Mouse (Mus musculus) mouse trophoblast stem cell (cell line): Measurements from ENCODE around the gene Asap2.

Experiments
- in situ Hi-C, 2 experiments: fragments of 300-500 bp; cut with MseI, MboI; formaldehyde crosslinking; loops; 2 replicates in 1 of 2; 3 replicates in 1 of 2; pipeline ENCODE4 v1.15.1; 2025

The Asap2 gene

GRCm38 (mm10) chr12:21208172-21208795, 218.0 kb downstream of the Asap2 start:
- in situ Hi-C loops = no loop called here

GRCm38 (mm10) chr12:21209273-21209672, 219.0 kb downstream of the Asap2 start:
- in situ Hi-C loops = no loop called here

- in situ Hi-C loops = no loop called here
Observed at GRCm38 (mm10) chr12:21212876-21213275, 222.6 kb downstream of the Asap2 start.

GRCm38 (mm10) chr12:21214551-21215165, 224.4 kb downstream of the Asap2 start:
- in situ Hi-C loops = no loop called here

GRCm38 (mm10) chr12:21217776-21218444, 227.7 kb downstream of the Asap2 start:
- in situ Hi-C loops = no loop called here

- in situ Hi-C loops = no loop called here
Observed at GRCm38 (mm10) chr12:21220596-21220995, 230.3 kb downstream of the Asap2 start.

- in situ Hi-C loops = no loop called here
Observed at GRCm38 (mm10) chr12:21223923-21224322, 233.7 kb downstream of the Asap2 start.

- in situ Hi-C loops = no loop called here
Observed at GRCm38 (mm10) chr12:21225358-21225757, 235.1 kb downstream of the Asap2 start.

GRCm38 (mm10) chr12:21226316-21226715, 236.1 kb downstream of the Asap2 start:
- in situ Hi-C loops = no loop called here

- in situ Hi-C loops = no loop called here
Observed at GRCm38 (mm10) chr12:21227076-21227980, 237.1 kb downstream of the Asap2 start.

GRCm38 (mm10) chr12:21228650-21229049, 238.4 kb downstream of the Asap2 start:
- in situ Hi-C loops = no loop called here

- in situ Hi-C loops = no loop called here
Observed at GRCm38 (mm10) chr12:21229076-21229918, 239.0 kb downstream of the Asap2 start.

GRCm38 (mm10) chr12:21233727-21234126, 243.5 kb downstream of the Asap2 start:
- in situ Hi-C loops = no loop called here

- in situ Hi-C loops = no loop called here
Observed at GRCm38 (mm10) chr12:21234560-21234959, 244.3 kb downstream of the Asap2 start.

GRCm38 (mm10) chr12:21241965-21242364, 251.7 kb downstream of the Asap2 start:
- in situ Hi-C loops = no loop called here

- in situ Hi-C loops = no loop called here
Observed at GRCm38 (mm10) chr12:21244375-21244960, 254.2 kb downstream of the Asap2 start.

GRCm38 (mm10) chr12:21247711-21248392, 257.6 kb downstream of the Asap2 start:
- in situ Hi-C loops = no loop called here

GRCm38 (mm10) chr12:21260494-21261256, 270.4 kb downstream of the Asap2 start:
- in situ Hi-C loops = no loop called here

GRCm38 (mm10) chr12:21261521-21261920, 271.3 kb downstream of the Asap2 start:
- in situ Hi-C loops = no loop called here
